Mouse (Mus musculus): ENCODE data around the gene Top1. TPM values are rescaled to one million over a fixed set of nuclear protein-coding genes. Genes with fewer than 3 reads are reported as not detected.

Top1 gene
- polyA plus RNA-seq, 1 experiment from 2014 or later, result 29.7 TPM

GRCm38 (mm10) chr2:160613186-160613919 is 32.3 kb upstream of the Top1 start:
- H3K4me2 ChIP-seq (replicated peaks; ENCODE audit: low read depth), result no peak overlapping the region
- H3K27ac ChIP-seq (replicated peaks), result no peak overlapping the region
- TF ChIP-seq CTCF (IDR thresholded peaks at IDR 0.05; ENCODE audit: low read depth) (no peak), EP300 (optimal IDR thresholded peaks at IDR 0.05) (no peak)
- H3K36me3 ChIP-seq (ENCODE audit: control insufficient read depth, insufficient read depth, low read length), result no peaks in the 10 kb centered on the region
- no peak overlapping the region for H3K9ac ChIP-seq (ENCODE audit: low read length)
- DNase-seq (ENCODE audit: low spot score) (no peak), ATAC-seq (ENCODE audit: low FRiP score, low TSS enrichment) (no peak)
- WGBS, result 78% methylated on average over 5 of the region's 5 CpGs
- no peaks in the 10 kb centered on the region for H3K4me1 ChIP-seq (replicated peaks; ENCODE audit: control insufficient read depth, insufficient read depth)
- H3K27me3 ChIP-seq (ENCODE audit: control insufficient read depth, insufficient read depth, low read length), result no peaks in the 10 kb centered on the region
- no peak overlapping the region for H3K4me3 ChIP-seq (ENCODE audit: low read depth, low read length)
- no peaks in the 10 kb centered on the region for H3K9me3 ChIP-seq (ENCODE audit: control insufficient read depth, low read length)

- Histone ChIP-seq H3K27me3 (ENCODE audit: control insufficient read depth, insufficient read depth, low read length) (no peaks in the 10 kb centered on the region), H3K9ac (ENCODE audit: low read length) (no peak overlapping the region)
- 88% methylated on average over 6 of the region's 6 CpGs for WGBS
These were observed 27.9 kb upstream of the Top1 start for GRCm38 (mm10) chr2:160617741-160618140.

GRCm38 (mm10) chr2:160618619-160619220 is 27.0 kb upstream of the Top1 start:
- DNase-seq (ENCODE audit: low spot score), result no peak
- H3K27ac ChIP-seq (replicated peaks), result peak overlapping the region; percentile 61; the same call in 1 of the 2 replicates
- no peak overlapping the region for H3K4me2 ChIP-seq (replicated peaks; ENCODE audit: low read depth)

More at GRCm38 (mm10) chr2:160617741-160618140, 27.9 kb upstream of the Top1 start:
- ATAC-seq (ENCODE audit: low FRiP score, low TSS enrichment) (no peak), DNase-seq (ENCODE audit: low spot score) (no peak)
- Histone ChIP-seq H3K4me1 (replicated peaks; ENCODE audit: control insufficient read depth, insufficient read depth) (0 out of 2 replicates have a peak, but pooled peaks cover 8% of the 10 kb centered on the region), H3K4me2 (replicated peaks; ENCODE audit: low read depth) (no peak overlapping the region), H3K4me3 (ENCODE audit: low read depth, low read length) (no peak overlapping the region), H3K9me3 (ENCODE audit: control insufficient read depth, low read length) (no peaks in the 10 kb centered on the region), H3K27ac (replicated peaks) (no peak overlapping the region), H3K36me3 (ENCODE audit: control insufficient read depth, insufficient read depth, low read length) (no peaks in the 10 kb centered on the region)
- TF ChIP-seq CTCF (IDR thresholded peaks at IDR 0.05; ENCODE audit: low read depth) (no peak), EP300 (optimal IDR thresholded peaks at IDR 0.05) (no peak)

GRCm38 (mm10) chr2:160619300-160619699 is 26.4 kb upstream of the Top1 start:
- DNase-seq (ENCODE audit: low spot score) (no peak), ATAC-seq (ENCODE audit: low FRiP score, low TSS enrichment) (no peak)
- TF ChIP-seq EP300 (optimal IDR thresholded peaks at IDR 0.05), result no peak
- TF ChIP-seq CTCF (IDR thresholded peaks at IDR 0.05; ENCODE audit: low read depth), result no peak
- H3K27ac ChIP-seq (replicated peaks), result no peak overlapping the region
- H3K9me3 ChIP-seq (ENCODE audit: control insufficient read depth, low read length), result no peaks in the 10 kb centered on the region
- 0 out of 2 replicates have a peak, but pooled peaks cover 8% of the 10 kb centered on the region for H3K4me1 ChIP-seq (replicated peaks; ENCODE audit: control insufficient read depth, insufficient read depth)
- H3K36me3 ChIP-seq (ENCODE audit: control insufficient read depth, insufficient read depth, low read length), result no peaks in the 10 kb centered on the region
- WGBS, result 65% methylated on average over 5 of the region's 5 CpGs
- H3K4me3 ChIP-seq (ENCODE audit: low read depth, low read length), result no peak overlapping the region
- H3K27me3 ChIP-seq (ENCODE audit: control insufficient read depth, insufficient read depth, low read length), result no peaks in the 10 kb centered on the region
- no peak overlapping the region for H3K9ac ChIP-seq (ENCODE audit: low read length)
- H3K4me2 ChIP-seq (replicated peaks; ENCODE audit: low read depth), result no peak overlapping the region

More at GRCm38 (mm10) chr2:160618619-160619220, 27.0 kb upstream of the Top1 start:
- H3K9me3 ChIP-seq (ENCODE audit: control insufficient read depth, low read length), result no peaks in the 10 kb centered on the region
- no peak overlapping the region for H3K4me3 ChIP-seq (ENCODE audit: low read depth, low read length)
- no peaks in the 10 kb centered on the region for H3K27me3 ChIP-seq (ENCODE audit: control insufficient read depth, insufficient read depth, low read length)
- H3K36me3 ChIP-seq (ENCODE audit: control insufficient read depth, insufficient read depth, low read length), result no peaks in the 10 kb centered on the region
- ATAC-seq (ENCODE audit: low FRiP score, low TSS enrichment), result no peak
- TF ChIP-seq EP300 (optimal IDR thresholded peaks at IDR 0.05) (no peak), CTCF (IDR thresholded peaks at IDR 0.05; ENCODE audit: low read depth) (no peak)
- 49% methylated on average over 6 of the region's 6 CpGs for WGBS
- no peak overlapping the region for H3K9ac ChIP-seq (ENCODE audit: low read length)
- H3K4me1 ChIP-seq (replicated peaks; ENCODE audit: control insufficient read depth, insufficient read depth), result 0 out of 2 replicates have a peak, but pooled peaks cover 8% of the 10 kb centered on the region

- peak; percentile 80 for ATAC-seq (ENCODE audit: low FRiP score, low TSS enrichment)
- Histone ChIP-seq H3K27ac (replicated peaks) (peak overlapping the region; percentile 85), H3K4me2 (replicated peaks; ENCODE audit: low read depth) (0 out of 2 replicates have a peak overlapping the region, but pooled peaks have one; percentile 9), H3K9me3 (ENCODE audit: control insufficient read depth, low read length) (no peaks in the 10 kb centered on the region), H3K27me3 (ENCODE audit: control insufficient read depth, insufficient read depth, low read length) (no peaks in the 10 kb centered on the region), H3K4me3 (ENCODE audit: low read depth, low read length) (no peak overlapping the region), H3K9ac (ENCODE audit: low read length) (no peak overlapping the region), H3K4me1 (replicated peaks; ENCODE audit: control insufficient read depth, insufficient read depth) (0 out of 2 replicates have a peak, but pooled peaks cover 8% of the 10 kb centered on the region), H3K36me3 (ENCODE audit: control insufficient read depth, insufficient read depth, low read length) (no peaks in the 10 kb centered on the region)
- DNase-seq (ENCODE audit: low spot score), result peak; percentile 42
- TF ChIP-seq CTCF (IDR thresholded peaks at IDR 0.05; ENCODE audit: low read depth) (no peak), EP300 (optimal IDR thresholded peaks at IDR 0.05) (peak; percentile 11)
- WGBS, result 11% methylated on average over 9 of the region's 9 CpGs
These were observed 25.9 kb upstream of the Top1 start for GRCm38 (mm10) chr2:160619831-160620230.

All from stomach, postnatal 0 days (tissue).